Mouse (Mus musculus): ENCODE results near the gene Sorl1. TPM values are rescaled to one million over a fixed set of nuclear protein-coding genes. Genes with fewer than 3 reads are reported as not detected.

The Sorl1 gene
- total and polyA plus RNA-seq, 3 experiments: 2.5 to 12.3 (median 6.3) TPM

DNA sequence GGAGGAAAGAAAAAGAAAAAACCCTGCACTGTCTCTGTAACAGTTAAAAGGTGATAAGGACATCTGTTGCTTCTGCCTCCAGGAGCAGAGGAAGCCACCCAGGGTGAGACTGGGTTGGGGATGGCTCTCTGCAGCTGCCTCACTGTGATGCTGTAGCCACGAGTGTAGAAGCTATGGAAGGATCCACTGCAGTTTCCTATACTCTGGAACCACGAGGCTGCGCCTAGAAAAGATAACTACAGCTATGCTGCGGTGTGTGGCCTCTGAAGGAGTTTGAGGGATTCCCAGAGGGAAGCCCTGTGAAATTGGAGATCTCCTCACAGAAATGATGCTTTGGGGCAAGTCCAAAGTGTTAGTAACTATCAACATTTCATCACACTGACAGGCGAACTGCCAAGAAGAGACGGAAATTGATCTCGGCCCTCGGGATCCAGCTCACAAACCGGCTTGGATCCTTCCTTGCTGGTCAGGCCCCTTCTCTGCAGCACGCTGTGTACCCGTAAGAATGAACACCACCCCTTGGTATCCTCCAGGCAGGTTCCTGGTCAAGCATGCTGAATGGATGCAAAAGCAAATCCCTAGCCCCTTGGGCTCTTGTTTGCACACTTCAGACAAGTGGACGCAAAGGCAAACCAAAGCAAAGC lies 71.3 kb downstream of the Sorl1 start:
- TF ChIP-seq GABPA (IDR thresholded peaks at IDR 0.05; ENCODE audit: insufficient replicate concordance, low read depth, low read length): no peak
- no peak for TF ChIP-seq TBP (conservative IDR thresholded peaks at IDR 0.05; ENCODE audit: low read depth, low read length)
- no peak for TF ChIP-seq MAX (IDR thresholded peaks at IDR 0.05; ENCODE audit: low read length)
- TF ChIP-seq NELFE (IDR thresholded peaks at IDR 0.05; ENCODE audit: low read depth, low read length): no peak
- TF ChIP-seq JUND (conservative IDR thresholded peaks at IDR 0.05; ENCODE audit: low read depth, low read length): no peak
- no peak for TF ChIP-seq ETS1 (conservative IDR thresholded peaks at IDR 0.05; ENCODE audit: low read depth, low read length)
- TF ChIP-seq USF2 (conservative IDR thresholded peaks at IDR 0.05; ENCODE audit: low read depth, low read length): no peak
- TF ChIP-seq IRF4 (IDR thresholded peaks at IDR 0.05; ENCODE audit: low read depth, low read length): no peak
- TF ChIP-seq HCFC1 (IDR thresholded peaks at IDR 0.05; ENCODE audit: low read depth, low read length): no peak
- no peak for TF ChIP-seq RAD21 (IDR thresholded peaks at IDR 0.05; ENCODE audit: low read depth, low read length)
- H3K9ac ChIP-seq (ENCODE audit: insufficient read depth, low read depth): no peak overlapping the region
- H3K27ac ChIP-seq (ENCODE audit: insufficient read depth, low read depth): no peak overlapping the region
- no peaks in the 10 kb centered on the region for H3K79me2 ChIP-seq (replicated peaks; ENCODE audit: control insufficient read depth, extremely low read depth, insufficient read depth, poor library complexity, severe bottlenecking)
- no peak for DNase-seq (ENCODE audit: extremely low read depth)
- peaks cover 0 to 15% of the 10 kb centered on the region in 2 experiments for H3K36me3 ChIP-seq (replicated peaks in 1 of 2; ENCODE audit: control insufficient read depth in 1 of 2, insufficient read depth in 1 of 2, low read length in 1 of 2)
- dilution Hi-C loops (cut with MboI; ENCODE audit: extremely low pct_ligation_motif_present, extremely low pct_unique_long_range_greater_than_20kb, low sequenced_read_pairs): no loop called here
- in situ Hi-C loops (cut with MboI; ENCODE audit: low pct_ligation_motif_present, low pct_unique_long_range_greater_than_20kb, low sequenced_read_pairs): no loop called here
- no peak overlapping the region for H3K4me2 ChIP-seq (ENCODE audit: insufficient read depth, low read depth, poor library complexity, severe bottlenecking)
- H3K4me1 ChIP-seq (ENCODE audit: control insufficient read depth in 1 of 2, insufficient read depth in 2 of 2): peaks cover 0 to 24% of the 10 kb centered on the region in 2 experiments; a peak in 2 of 4 replicates
- H3K4me3 ChIP-seq (replicated peaks in 1 of 3; ENCODE audit: low read depth in 2 of 3, low read length in 2 of 3, poor library complexity in 1 of 3): no peak overlapping the region
- H3K27me3 ChIP-seq (replicated peaks): no peaks in the 10 kb centered on the region
- H3K9me3 ChIP-seq (replicated peaks; ENCODE audit: low read length): no peaks in the 10 kb centered on the region

DNA sequence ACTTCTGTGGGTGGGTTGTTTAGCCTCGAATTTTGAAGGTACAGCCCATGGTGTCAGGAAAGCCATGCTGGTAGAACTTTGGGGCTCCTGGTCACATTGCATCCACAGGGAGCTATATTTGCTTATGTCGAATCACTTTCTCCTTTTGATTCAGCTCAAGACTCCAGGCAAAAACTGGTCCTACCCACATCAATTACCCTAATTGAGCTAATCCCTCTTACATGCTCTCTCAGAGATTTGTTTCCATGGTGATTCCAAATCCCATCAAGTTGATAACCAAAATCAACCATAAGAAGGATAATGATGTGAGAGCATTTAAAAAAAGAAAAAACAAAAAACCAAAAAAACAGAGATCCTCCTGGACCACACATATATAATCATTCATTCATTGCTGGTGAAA lies 75.6 kb downstream of the Sorl1 start:
- Histone ChIP-seq H3K9ac (ENCODE audit: insufficient read depth, low read depth) (no peak overlapping the region), H3K27me3 (replicated peaks) (no peaks in the 10 kb centered on the region), H3K36me3 (replicated peaks in 1 of 2; ENCODE audit: control insufficient read depth in 1 of 2, insufficient read depth in 1 of 2, low read length in 1 of 2) (peaks cover 0 to 30% of the 10 kb centered on the region in 2 experiments), H3K27ac (ENCODE audit: insufficient read depth, low read depth) (no peak overlapping the region), H3K4me3 (replicated peaks in 1 of 3; ENCODE audit: low read depth in 2 of 3, low read length in 2 of 3, poor library complexity in 1 of 3) (no peak overlapping the region), H3K9me3 (replicated peaks; ENCODE audit: low read length) (no peaks in the 10 kb centered on the region), H3K4me1 (ENCODE audit: control insufficient read depth in 1 of 2, insufficient read depth in 2 of 2) (peaks cover 0 to 4% of the 10 kb centered on the region in 2 experiments; a peak in 1 of 4 replicates), H3K79me2 (replicated peaks; ENCODE audit: control insufficient read depth, extremely low read depth, insufficient read depth, poor library complexity, severe bottlenecking) (no peaks in the 10 kb centered on the region), H3K4me2 (ENCODE audit: insufficient read depth, low read depth, poor library complexity, severe bottlenecking) (no peak overlapping the region)
- in situ Hi-C loops (cut with MboI; ENCODE audit: low pct_ligation_motif_present, low pct_unique_long_range_greater_than_20kb, low sequenced_read_pairs) (no loop called here), dilution Hi-C loops (cut with MboI; ENCODE audit: extremely low pct_ligation_motif_present, extremely low pct_unique_long_range_greater_than_20kb, low sequenced_read_pairs) (no loop called here)
- TF ChIP-seq ELF1 (IDR thresholded peaks at IDR 0.05; ENCODE audit: low read depth, low read length) (no peak), ZKSCAN1 (IDR thresholded peaks at IDR 0.05; ENCODE audit: borderline replicate concordance, low read depth, low read length) (no peak), MYC (IDR thresholded peaks at IDR 0.05; ENCODE audit: low read depth, low read length) (no peak), USF1 (IDR thresholded peaks at IDR 0.05; ENCODE audit: low read depth, low read length) (no peak), MAX (IDR thresholded peaks at IDR 0.05; ENCODE audit: low read length) (no peak), UBTF (IDR thresholded peaks at IDR 0.05; ENCODE audit: low read depth, low read length) (no peak), PAX5 (IDR thresholded peaks at IDR 0.05; ENCODE audit: low read length) (no peak), SMC3 (IDR thresholded peaks at IDR 0.05; ENCODE audit: low read depth, low read length) (no peak), ZNF384 (IDR thresholded peaks at IDR 0.05; ENCODE audit: low read depth, low read length) (no peak), POLR2A (IDR thresholded peaks at IDR 0.05; ENCODE audit: low read depth, low read length) (no peak), BHLHE40 (IDR thresholded peaks at IDR 0.05; ENCODE audit: low read depth, low read length) (no peak), POLR2AphosphoS2 (IDR thresholded peaks at IDR 0.05; ENCODE audit: low read depth, low read length) (no peak), IRF4 (IDR thresholded peaks at IDR 0.05; ENCODE audit: low read depth, low read length) (no peak), ZC3H11A (IDR thresholded peaks at IDR 0.05; ENCODE audit: low read depth, low read length) (no peak), RAD21 (IDR thresholded peaks at IDR 0.05; ENCODE audit: low read depth, low read length) (no peak)
- DNase-seq (ENCODE audit: extremely low read depth): no peak

Measured in CH12.LX (cell line).